Mouse (Mus musculus) neural tube, embryonic 11.5 days (tissue): ENCODE measurements around the gene Iqschfp. TPM values are rescaled to one million over a fixed set of nuclear protein-coding genes. Genes with fewer than 3 reads are reported as not detected.

Experiments used
- ATAC-seq: fragments of 200-750 bp; cut with Nextera tagmentation; 2 replicates; pipeline ENCODE4 v1.8.0; 2017; ENCODE audit warnings: moderate number of reproducible peaks, mild to moderate bottlenecking, moderate TSS enrichment, moderate library complexity; ENCODE audit not compliant: insufficient read depth, low FRiP score, low TSS enrichment
- DNase-seq: peaks from one replicate; pipeline ENCODE4 v3.0.0-alpha.2; 2015; ENCODE audit warnings: low spot score
- H3K27ac ChIP-seq: fragments of 300-500 bp; sonication (generic); 2 replicates; pipeline ENCODE4 v1.5.1; 2014; ENCODE audit warnings: low read depth, mild to moderate bottlenecking, low read length
- H3K27me3 ChIP-seq: fragments of 300-500 bp; sonication (generic); 2 replicates; pipeline ENCODE4 v1.6.1; 2014; ENCODE audit warnings: mild to moderate bottlenecking, low read length, mixed read lengths; ENCODE audit not compliant: control insufficient read depth, insufficient read depth
- H3K36me3 ChIP-seq: fragments of 300-500 bp; sonication (generic); 2 replicates; pipeline ENCODE4 v1.6.1; 2014; ENCODE audit warnings: mild to moderate bottlenecking, low read length, moderate library complexity, mixed read lengths; ENCODE audit not compliant: control insufficient read depth, insufficient read depth
- H3K4me1 ChIP-seq: fragments of 300-500 bp; sonication (generic); 2 replicates; pipeline ENCODE4 v1.6.1; 2014; ENCODE audit warnings: low read length, mixed read lengths; ENCODE audit not compliant: control insufficient read depth, insufficient read depth
- H3K4me2 ChIP-seq: fragments of 300-500 bp; sonication (generic); 2 replicates; pipeline ENCODE4 v1.6.1; 2014; ENCODE audit warnings: low read depth, mild to moderate bottlenecking, moderate library complexity
- H3K4me3 ChIP-seq: fragments of 300-500 bp; sonication (generic); 2 replicates; pipeline ENCODE4 v1.5.1; 2014; ENCODE audit warnings: low read depth, low read length
- H3K9ac ChIP-seq: fragments of 300-500 bp; sonication (generic); 2 replicates; pipeline ENCODE4 v1.6.1; 2014; ENCODE audit warnings: mild to moderate bottlenecking, low read length
- H3K9me3 ChIP-seq: fragments of 300-500 bp; sonication (generic); 2 replicates; pipeline ENCODE4 v1.6.1; 2016; ENCODE audit warnings: low read length; ENCODE audit not compliant: control insufficient read depth
- WGBS: fragments of 180-500 bp; shearing (Covaris S2); extraction: QIAGEN DNeasy Blood & Tissue Kit; methylation state at CpG from one replicate; pipeline ENCODE4 v1.1.7; 2014; 5-methylcytosine and 5-hydroxymethylcytosine counted together
- polyA plus RNA-seq: library from polyadenylated mRNA; unstranded; fragments of >200 nt; fragmentation: Nextera tagmentation; extraction: Ambion mirVana; gene quantifications from 2 replicates; pipeline ENCODE4 v1.2.1, GENCODE M21; 2014

The Iqschfp gene
- polyA plus RNA-seq, 1 experiment from 2014 or later = 0.37 TPM

DNA sequence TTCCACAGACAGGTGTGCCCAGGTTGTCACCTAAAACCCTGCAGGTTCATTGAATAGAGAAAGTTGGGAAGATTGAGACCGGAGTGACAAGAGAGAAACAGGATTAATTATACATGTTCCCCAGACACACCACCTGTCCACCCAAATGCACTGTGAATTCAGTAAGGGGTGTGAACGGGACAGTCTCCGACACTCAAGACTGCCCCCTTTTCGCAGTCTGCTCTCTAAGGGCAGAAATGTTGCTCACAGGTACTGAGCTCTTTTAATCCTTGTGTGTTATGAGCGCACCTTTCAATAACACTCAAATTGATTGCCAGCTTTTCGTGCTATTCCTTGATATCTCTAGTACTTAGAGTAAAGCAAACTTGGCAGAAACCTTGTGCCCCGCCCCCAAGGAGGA, 460.9 kb downstream of the Iqschfp start:
- WGBS = 91% methylated on average over 7 of the region's 7 CpGs
- DNase-seq = no peak
- Histone ChIP-seq H3K9ac (no peak overlapping the region), H3K4me3 (no peak overlapping the region), H3K27me3 (no peaks in the 10 kb centered on the region), H3K4me2 (no peak overlapping the region), H3K27ac (no peak overlapping the region), H3K4me1 (no peaks in the 10 kb centered on the region; the same call in 1 of the 2 replicates), H3K36me3 (no peaks in the 10 kb centered on the region), H3K9me3 (no peaks in the 10 kb centered on the region)
- ATAC-seq = no peak

DNA sequence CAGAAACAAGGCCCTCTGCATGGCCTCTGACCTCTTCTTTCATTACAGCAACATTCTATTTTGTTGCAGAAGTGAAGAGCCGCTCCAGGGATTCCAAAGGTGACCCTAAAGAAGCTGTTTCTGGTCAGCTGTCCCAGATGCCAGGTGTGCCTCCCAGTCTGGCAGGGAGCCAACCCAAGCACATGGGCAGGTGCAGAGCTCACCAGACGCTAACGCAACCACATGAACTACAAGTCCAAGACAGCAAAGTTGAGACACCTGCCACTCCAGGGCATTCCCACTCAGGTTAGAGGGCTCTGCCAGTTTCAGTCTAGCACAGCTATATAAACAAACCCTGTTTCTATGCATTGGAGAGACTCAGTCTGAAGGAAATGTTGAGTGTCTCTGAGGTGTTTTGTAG, 461.5 kb downstream of the Iqschfp start:
- no peak overlapping the region for H3K27ac ChIP-seq
- ATAC-seq (no peak), DNase-seq (no peak)
- H3K4me2 ChIP-seq = no peak overlapping the region
- 61% methylated on average over 3 of the region's 3 CpGs for WGBS
- no peak overlapping the region for H3K4me3 ChIP-seq
- no peaks in the 10 kb centered on the region for H3K9me3 ChIP-seq
- H3K9ac ChIP-seq = no peak overlapping the region
- H3K4me1 ChIP-seq = no peaks in the 10 kb centered on the region; the same call in 1 of the 2 replicates
- H3K27me3 ChIP-seq = no peaks in the 10 kb centered on the region
- no peaks in the 10 kb centered on the region for H3K36me3 ChIP-seq

DNA sequence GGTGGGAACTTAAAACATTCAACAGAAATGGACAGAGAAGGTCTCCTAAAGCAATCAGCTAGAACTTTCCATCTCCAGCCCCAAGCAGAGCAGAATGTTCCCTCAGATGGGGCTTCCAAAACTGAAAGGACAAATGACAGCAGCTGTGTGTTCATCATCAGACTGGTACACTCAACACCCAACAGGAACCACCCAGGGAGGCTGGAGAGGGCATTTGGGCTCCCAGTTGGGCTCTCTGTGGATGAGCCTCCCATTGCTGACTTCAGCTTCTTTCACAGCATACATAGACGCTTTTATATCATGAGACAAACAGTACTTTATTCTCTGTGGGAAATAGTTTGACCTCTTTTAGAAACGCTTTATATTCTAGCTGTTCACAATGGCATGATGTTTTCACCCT, 464.5 kb downstream of the Iqschfp start:
- Histone ChIP-seq H3K27ac (no peak overlapping the region), H3K9me3 (no peaks in the 10 kb centered on the region), H3K9ac (no peak overlapping the region), H3K4me2 (no peak overlapping the region), H3K27me3 (no peaks in the 10 kb centered on the region), H3K4me1 (no peaks in the 10 kb centered on the region), H3K4me3 (no peak overlapping the region), H3K36me3 (no peaks in the 10 kb centered on the region)
- DNase-seq (no peak), ATAC-seq (no peak)
- 67% methylated on average over 2 of the region's 2 CpGs for WGBS

DNA sequence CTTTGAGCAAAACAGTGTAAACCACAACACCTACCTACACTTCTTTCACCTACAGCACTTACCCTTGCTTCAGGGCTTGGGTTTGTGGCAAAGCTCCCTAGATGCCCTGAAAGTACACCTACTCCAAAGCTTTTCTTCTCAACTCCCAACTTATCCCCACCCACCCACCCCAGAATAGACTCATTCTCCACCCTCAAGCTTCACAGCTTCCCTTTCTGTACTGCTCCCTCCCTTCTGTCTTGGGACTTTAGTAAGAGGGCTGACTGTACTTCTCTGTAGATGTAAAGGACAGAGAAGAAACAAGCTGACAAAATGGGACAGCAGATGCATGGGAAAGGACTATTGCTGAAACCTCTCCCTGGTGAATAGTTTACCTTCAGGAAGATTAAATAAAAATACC, 476.0 kb downstream of the Iqschfp start:
- Histone ChIP-seq H3K9ac (no peak overlapping the region), H3K4me3 (no peak overlapping the region), H3K9me3 (no peaks in the 10 kb centered on the region), H3K4me1 (no peaks in the 10 kb centered on the region), H3K4me2 (no peak overlapping the region), H3K36me3 (no peaks in the 10 kb centered on the region), H3K27ac (no peak overlapping the region), H3K27me3 (no peaks in the 10 kb centered on the region)
- DNase-seq (no peak), ATAC-seq (no peak)

DNA sequence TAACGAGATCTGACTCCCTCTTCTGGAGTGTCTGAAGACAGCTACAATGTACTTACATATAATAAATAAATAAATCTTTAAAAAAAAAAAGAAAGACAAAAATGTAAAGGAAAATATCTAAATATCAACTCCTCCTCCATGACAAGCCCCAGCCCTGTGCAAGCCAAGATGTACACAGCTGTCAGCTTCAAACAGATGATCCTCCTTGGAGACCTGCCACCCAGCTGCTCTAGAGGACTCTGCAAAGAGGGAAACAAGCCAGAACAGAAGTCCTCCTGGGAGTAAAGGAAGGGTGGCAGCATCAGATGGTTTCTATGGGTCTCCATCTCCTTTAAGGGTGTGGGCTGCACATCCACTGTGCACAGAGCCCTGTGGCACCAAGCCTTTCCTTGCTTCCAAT, 480.9 kb downstream of the Iqschfp start:
- DNase-seq (no peak), ATAC-seq (no peak)
- WGBS = no CpG with 5 or more reads among the region's 1 CpGs
- Histone ChIP-seq H3K9me3 (no peaks in the 10 kb centered on the region), H3K4me3 (no peak overlapping the region), H3K4me1 (no peaks in the 10 kb centered on the region), H3K36me3 (no peaks in the 10 kb centered on the region), H3K27ac (no peak overlapping the region), H3K4me2 (no peak overlapping the region), H3K9ac (no peak overlapping the region), H3K27me3 (no peaks in the 10 kb centered on the region)

DNA sequence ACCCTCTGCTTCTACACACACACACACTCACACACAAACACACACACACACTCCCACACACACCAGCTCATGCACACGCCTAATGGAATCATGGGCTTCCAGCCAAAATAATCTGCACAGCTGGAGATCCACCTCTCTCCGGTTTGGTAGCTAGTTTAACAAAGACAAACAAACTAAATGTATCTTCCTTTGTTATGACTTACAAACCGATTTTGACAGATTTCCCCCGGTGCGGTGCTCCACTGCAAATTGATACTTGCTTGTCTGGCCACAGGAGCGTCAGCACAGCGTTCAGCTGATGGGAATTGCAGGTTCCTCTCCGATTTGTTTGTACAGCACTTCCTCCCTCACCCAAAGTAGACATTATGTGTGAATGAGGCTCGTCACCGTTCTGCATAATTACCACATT, 483.1 kb downstream of the Iqschfp start:
- 54% methylated on average over 10 of the region's 10 CpGs for WGBS
- Histone ChIP-seq H3K4me2 (no peak overlapping the region), H3K9me3 (no peaks in the 10 kb centered on the region), H3K27ac (no peak overlapping the region), H3K4me3 (no peak overlapping the region), H3K36me3 (no peaks in the 10 kb centered on the region), H3K27me3 (no peaks in the 10 kb centered on the region), H3K9ac (no peak overlapping the region), H3K4me1 (no peaks in the 10 kb centered on the region)
- ATAC-seq (no peak), DNase-seq (no peak)

DNA sequence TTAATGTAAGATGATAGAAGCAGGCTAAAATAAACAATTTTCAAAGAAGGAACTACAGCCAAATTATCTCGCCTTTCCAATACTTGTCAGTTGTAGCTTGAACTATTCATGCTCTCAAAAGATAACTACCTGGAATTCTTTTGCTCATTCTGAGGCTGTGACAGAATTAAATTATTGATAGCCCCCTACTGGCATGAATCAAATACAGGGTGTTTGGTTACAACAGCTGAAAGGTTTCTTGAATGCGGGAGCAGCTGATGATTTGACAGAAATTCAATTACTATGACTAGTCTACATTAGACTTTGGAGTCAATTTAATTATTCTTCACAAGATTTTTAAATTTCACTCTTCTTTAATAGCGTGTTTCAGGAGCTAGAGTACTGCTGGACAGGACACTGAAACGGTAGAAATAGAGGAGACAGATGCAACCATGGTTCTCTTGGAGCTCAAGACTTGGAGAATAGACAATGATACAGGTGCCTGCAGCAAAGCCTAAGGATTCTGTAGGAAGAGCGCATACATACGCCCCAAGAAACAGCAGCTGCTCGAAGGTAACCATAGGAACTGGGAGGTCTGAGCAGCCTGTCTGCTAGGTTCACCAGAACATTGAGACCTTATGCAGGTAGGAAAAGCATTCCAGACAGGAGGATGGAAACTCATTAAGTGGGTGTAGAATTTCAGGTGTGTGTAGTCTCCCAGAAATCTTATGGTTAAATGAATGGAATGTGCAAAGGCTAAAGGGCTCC, 485.6 kb downstream of the Iqschfp start:
- no peak for ATAC-seq
- 77% methylated on average over 7 of the region's 7 CpGs for WGBS

DNA sequence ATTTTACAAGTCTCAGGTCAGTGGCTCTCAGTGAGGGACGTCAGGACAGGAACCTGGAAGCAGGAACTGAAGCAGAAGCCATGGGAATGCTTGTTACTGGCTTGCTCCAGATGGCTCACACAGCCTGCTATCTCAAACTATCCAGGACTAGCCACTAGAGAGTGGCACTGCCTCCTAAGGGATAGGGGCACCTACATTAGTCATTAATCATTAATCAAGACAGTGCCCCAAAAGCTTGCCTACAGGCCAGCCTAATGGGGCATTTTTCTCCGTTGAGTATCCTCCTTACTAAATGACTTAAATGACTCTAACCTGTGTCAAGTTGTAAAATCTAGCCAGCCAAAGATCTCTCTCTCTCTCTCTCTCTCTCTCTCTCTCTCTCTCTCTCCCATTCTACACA, 486.8 kb downstream of the Iqschfp start:
- Histone ChIP-seq H3K4me3 (no peak overlapping the region), H3K4me1 (no peaks in the 10 kb centered on the region), H3K27me3 (no peaks in the 10 kb centered on the region), H3K36me3 (no peaks in the 10 kb centered on the region), H3K27ac (no peak overlapping the region), H3K4me2 (no peak overlapping the region), H3K9me3 (no peaks in the 10 kb centered on the region), H3K9ac (no peak overlapping the region)
- no peak for DNase-seq
- WGBS = 65% methylated on average over 2 of the region's 2 CpGs
- ATAC-seq = no peak

More for the DNA sequence above, 485.6 kb downstream of the Iqschfp start:
- Histone ChIP-seq H3K27ac (no peak overlapping the region), H3K36me3 (no peaks in the 10 kb centered on the region), H3K27me3 (no peaks in the 10 kb centered on the region), H3K9ac (no peak overlapping the region), H3K4me3 (no peak overlapping the region), H3K9me3 (no peaks in the 10 kb centered on the region), H3K4me1 (no peaks in the 10 kb centered on the region), H3K4me2 (no peak overlapping the region)
- DNase-seq = no peak

DNA sequence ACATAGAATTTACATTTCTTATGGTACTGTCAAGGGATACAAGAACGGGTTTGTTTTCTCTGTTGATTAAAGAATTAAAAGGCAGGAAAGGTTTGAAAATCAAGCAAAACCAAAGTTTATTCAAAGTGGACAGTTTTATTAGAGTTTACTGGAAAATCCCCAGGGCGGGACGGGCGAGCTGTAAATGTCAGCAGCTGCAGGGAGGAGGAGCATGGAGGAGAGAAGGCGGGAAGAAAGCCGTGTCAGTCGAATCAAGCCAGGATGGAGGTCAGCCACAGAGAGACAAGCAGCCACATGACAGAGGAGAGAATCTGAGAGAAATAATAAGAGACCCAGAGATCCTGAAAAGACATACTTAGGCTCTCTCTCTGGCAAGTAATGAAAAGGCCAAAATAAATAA, 487.2 kb downstream of the Iqschfp start:
- Histone ChIP-seq H3K27me3 (no peaks in the 10 kb centered on the region), H3K4me3 (no peak overlapping the region), H3K27ac (no peak overlapping the region), H3K4me2 (no peak overlapping the region), H3K36me3 (no peaks in the 10 kb centered on the region), H3K9ac (no peak overlapping the region), H3K4me1 (no peaks in the 10 kb centered on the region), H3K9me3 (no peaks in the 10 kb centered on the region)
- 43% methylated on average over 7 of the region's 7 CpGs for WGBS
- ATAC-seq (no peak), DNase-seq (no peak)
